Mouse (Mus musculus) c-Kit-negative CD71-positive TER-119-positive erythroid progenitor cells, embryonic 14.5 days (primary cell): ENCODE measurements around the gene Coro1c.

Experiments used
- DNase-seq: peaks from one replicate; pipeline ENCODE4 v3.0.0-alpha.2; 2013; ENCODE audit warnings: low read depth, low spot score

Coro1c gene

DNA sequence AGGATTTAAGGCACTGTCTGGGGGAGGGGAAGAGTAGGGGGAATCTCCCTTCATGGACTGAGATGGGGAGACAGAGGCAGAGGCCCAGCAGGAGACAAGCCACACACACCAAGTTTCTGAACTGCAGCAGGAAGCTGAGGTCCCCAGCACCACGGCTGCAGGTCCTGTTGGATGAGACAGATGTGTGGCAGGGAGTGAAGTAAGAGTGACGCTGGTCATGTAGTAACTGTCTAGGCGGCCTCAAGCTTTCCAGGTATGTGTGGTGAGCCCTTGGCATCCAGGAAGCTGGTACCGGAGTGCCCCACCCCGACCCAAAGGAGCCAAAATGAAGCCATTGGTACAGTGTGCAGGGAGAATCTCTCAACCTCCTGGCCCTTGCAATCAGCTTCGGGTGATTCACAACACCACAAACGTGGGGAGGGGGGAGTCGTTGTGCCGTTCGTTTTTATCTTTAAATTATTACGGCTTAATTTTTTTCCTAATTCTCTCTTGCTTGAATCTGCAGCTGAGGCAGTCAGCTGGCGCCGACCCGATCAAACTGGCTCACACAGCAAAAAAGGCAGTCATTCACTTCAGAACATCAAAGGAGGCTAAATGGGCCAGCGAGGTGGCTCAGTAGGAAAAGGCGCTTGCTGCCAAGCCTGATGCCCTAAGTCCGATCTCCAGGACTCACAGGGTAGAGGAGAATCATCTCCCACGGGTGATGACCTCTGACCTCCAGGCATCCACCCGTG, 111.2 kb downstream of the Coro1c start:
- DNase-seq: no peak

DNA sequence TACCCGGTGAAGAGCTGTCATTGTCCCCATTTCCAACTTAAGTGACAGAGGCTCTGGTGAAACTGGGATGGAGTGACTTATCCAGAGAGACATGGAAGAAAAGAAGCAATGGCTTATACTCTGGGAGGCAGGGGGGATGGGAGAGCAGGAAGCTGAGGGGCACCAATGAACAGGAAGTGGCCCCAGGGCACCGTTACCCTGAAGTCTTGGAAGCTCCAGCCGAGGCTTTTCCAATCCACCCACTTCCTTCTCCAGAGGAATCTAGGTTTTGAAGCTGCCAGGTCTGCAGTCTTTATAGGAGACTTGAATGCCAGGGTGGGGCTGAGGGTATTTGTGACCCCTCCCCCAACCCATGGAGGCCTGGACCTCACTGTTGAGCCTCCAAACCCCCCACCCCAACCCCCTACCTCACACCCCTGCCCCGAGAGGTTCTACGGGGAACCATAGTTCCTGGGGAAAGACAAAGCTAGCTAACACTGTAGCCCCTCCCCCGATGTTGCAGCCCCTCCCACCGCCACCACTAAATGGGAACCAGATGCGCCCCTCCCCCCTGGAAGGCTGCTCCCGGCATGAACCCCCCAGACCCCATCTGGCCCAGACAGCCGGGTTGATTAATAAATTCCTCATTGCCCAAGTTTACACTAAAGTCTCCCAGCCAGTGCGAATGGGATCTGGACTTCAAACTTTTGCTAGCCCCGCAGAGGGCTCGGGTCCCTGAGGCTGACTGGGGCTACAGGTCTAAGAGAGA, 112.0 kb downstream of the Coro1c start:
- DNase-seq: no peak
